Comparison of ENCODE assay signal across 1 mouse cellular context in genomic region chr17:12931576-12931975, GRCm38 (mm10). TPM values are rescaled to one million over a fixed set of nuclear protein-coding genes. Genes with fewer than 3 reads are reported as not detected.
"Had no signal": no experiment of that assay in that cellular context is flagged by ENCODE, and none has a peak within 500 bp of the region (broad histone marks: within the 10 kb centered on the region; RNA-seq: fewer than 3 reads in every experiment).

No protein-coding gene starts in this region.

RNA-seq across cellular contexts. Expression of gene Acat3, which starts 8.8 kb away (rescaled TPM):
- polyA plus RNA-seq: heart, postnatal 0 days had no signal
